14 mouse cellular contexts compared by ENCODE assay signal in the genomic region with DNA sequence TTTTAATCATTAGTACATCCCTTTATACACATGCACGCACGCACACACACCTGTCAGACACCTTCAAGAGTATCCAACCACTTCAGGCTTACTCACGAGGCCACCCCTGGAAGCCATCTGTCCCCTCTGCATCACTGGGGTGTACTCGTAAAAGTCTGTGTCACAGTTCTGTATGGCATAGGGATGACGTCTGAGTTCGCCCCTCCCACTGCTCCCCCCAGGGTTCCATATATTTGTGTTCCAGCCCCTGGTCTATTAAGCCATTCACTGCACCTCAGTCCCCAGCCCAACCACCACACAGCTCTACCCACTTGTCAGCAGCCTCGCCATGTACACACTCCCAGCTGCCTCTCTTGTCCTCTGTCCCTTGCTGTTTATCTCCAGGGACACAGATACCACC. TPM values are rescaled to one million over a fixed set of nuclear protein-coding genes. Genes with fewer than 3 reads are reported as not detected.
"Had no signal": no experiment of that assay in that cellular context is flagged by ENCODE, and none has a peak within 500 bp of the region (broad histone marks: within the 10 kb centered on the region; RNA-seq: fewer than 3 reads in every experiment).

No protein-coding gene starts in this region.

- H3K27ac ChIP-seq: kidney, postnatal 0 days; limb, embryonic 15.5 days; liver, embryonic 14.5 days; stomach, embryonic 15.5 days had no signal

- H3K9ac ChIP-seq: limb, embryonic 15.5 days; liver, embryonic 14.5 days; stomach, embryonic 15.5 days had no signal

- H3K36me3 ChIP-seq: limb, embryonic 15.5 days; stomach, embryonic 15.5 days had no signal

- H3K9me3 ChIP-seq: limb, embryonic 15.5 days; stomach, embryonic 15.5 days had no signal

- H3K4me2 ChIP-seq: limb, embryonic 15.5 days; stomach, embryonic 15.5 days had no signal

- H3K4me3 ChIP-seq: limb, embryonic 15.5 days; stomach, embryonic 15.5 days had no signal

- DNase-seq: kidney, adult 11 months; kidney, adult 9 months; kidney, postnatal 36 days; layer of hippocampus, postnatal 36 days; lung, adult 18-20 months; right cerebral cortex, postnatal 14 days; thymus, adult 2 months; thymus, postnatal 25 days had no signal

RNA-seq across cellular contexts. Expression of a gene that starts 3.5 kb away (rescaled TPM):
- total RNA-seq: megakaryocyte-erythroid progenitor cell, adult 5-6 weeks; monocyte, adult 5-6 weeks had no signal
